Mouse (Mus musculus) spleen, adult 2 months (tissue): ENCODE measurements around the gene Rad9a. TPM values are rescaled to one million over a fixed set of nuclear protein-coding genes. Genes with fewer than 3 reads are reported as not detected.
A peak's percentile ranks its signal among the peaks of the same experiment; 100 is the strongest.

ENCODE experiments used
- DNase-seq, 2 experiments: peaks; one replicate each; pipeline versions ENCODE4 v3.0.0 to v3.0.0-alpha.2; 2012 to 2021; ENCODE audit warnings: low spot score in 2 of 2, low read depth in 1 of 2
- H3K27ac ChIP-seq: fragments of 200-500 bp; 2 replicates; pipeline ENCODE4 v1.5.1; 2012; ENCODE audit warnings: low read length, inconsistent platforms; ENCODE audit not compliant: insufficient read depth
- H3K27me3 ChIP-seq: fragments of 200-500 bp; 2 replicates; pipeline ENCODE4 v1.6.1; 2012; ENCODE audit warnings: mild to moderate bottlenecking, moderate library complexity, low read length, inconsistent platforms; ENCODE audit not compliant: control insufficient read depth, insufficient read depth
- H3K36me3 ChIP-seq: fragments of 200-500 bp; 2 replicates; pipeline ENCODE4 v1.6.1; 2012; ENCODE audit warnings: mild to moderate bottlenecking, low read length, inconsistent platforms; ENCODE audit not compliant: control insufficient read depth, insufficient read depth
- H3K4me1 ChIP-seq: fragments of 200-500 bp; 2 replicates; pipeline ENCODE4 v1.6.1; 2011; ENCODE audit warnings: inconsistent platforms; ENCODE audit not compliant: control insufficient read depth, insufficient read depth, insufficient read length
- H3K4me3 ChIP-seq: fragments of 200-500 bp; 2 replicates; pipeline ENCODE4 v1.5.1; 2011; ENCODE audit warnings: mild to moderate bottlenecking, inconsistent platforms; ENCODE audit not compliant: insufficient read depth, insufficient read length; ENCODE audit errors: extremely low read depth
- CTCF ChIP-seq: fragments of 200-500 bp; IDR thresholded peaks from 2 replicates; pipeline ENCODE4 v1.5.1; 2011; ENCODE audit warnings: mild to moderate bottlenecking, inconsistent platforms; ENCODE audit not compliant: insufficient read depth, insufficient read length, insufficient replicate concordance; ENCODE audit errors: extremely low read depth
- POLR2A ChIP-seq: fragments of 200-500 bp; IDR thresholded peaks from 2 replicates; pipeline ENCODE4 v1.6.1; 2011; ENCODE audit warnings: low read depth, low read length, inconsistent platforms
- WGBS: fragments of 180-500 bp; shearing (Covaris S2); methylation state at CpG from one replicate; pipeline ENCODE4 v1.1.7; 2018; 5-methylcytosine and 5-hydroxymethylcytosine counted together
- polyA plus RNA-seq: library from polyadenylated mRNA; depleted of rRNA; stranded (reverse); fragments of >200 nt; gene quantifications from 2 replicates; pipeline ENCODE4 v1.2.3, GENCODE M21; 2012

The Rad9a gene
- polyA plus RNA-seq, 1 experiment: 53.1 TPM

GRCm38 (mm10) chr19:4175368-4175947 is 26.0 kb downstream of the Rad9a start, which contains the start of gene Carns1:
Gene Carns1 (minus strand): TSS chr19:4175479.
- WGBS: 73% methylated on average over 11 of the region's 11 CpGs

DNA sequence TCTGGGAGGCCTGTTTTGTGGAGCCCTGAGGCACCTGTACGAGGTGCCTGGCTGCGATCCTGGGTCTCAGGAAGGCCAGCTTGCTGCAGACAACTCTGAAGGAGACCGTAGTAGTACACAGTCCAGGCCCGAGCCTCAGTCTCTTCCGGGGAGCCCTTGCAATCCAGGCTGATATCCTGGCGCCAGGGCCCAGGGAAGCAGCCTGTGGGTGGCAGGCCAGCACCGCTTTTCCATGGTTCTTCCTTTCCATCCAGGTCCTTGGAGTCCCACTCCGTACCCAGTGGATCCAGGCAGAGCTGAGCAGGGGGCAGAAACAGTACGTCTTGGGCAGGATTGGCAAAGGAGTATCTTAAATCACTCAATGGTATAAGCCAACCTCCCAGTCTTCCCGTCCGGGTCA is 28.5 kb downstream of the Rad9a start:
- H3K27me3 ChIP-seq: no peaks in the 10 kb centered on the region
- TF ChIP-seq POLR2A (no peak), CTCF (no peak)
- no peak for DNase-seq
- H3K4me3 ChIP-seq: no peak overlapping the region
- no peak overlapping the region for H3K27ac ChIP-seq
- no peaks in the 10 kb centered on the region; the same call in 1 of the 2 replicates for H3K36me3 ChIP-seq
- peaks cover 27% of the 10 kb centered on the region for H3K4me1 ChIP-seq
- WGBS: 89% methylated on average over 11 of the region's 11 CpGs

More at GRCm38 (mm10) chr19:4175368-4175947, 26.0 kb downstream of the Rad9a start, which contains the start of gene Carns1:
- H3K27me3 ChIP-seq: no peaks in the 10 kb centered on the region
- TF ChIP-seq POLR2A (no peak), CTCF (no peak)
- DNase-seq: no peak
- peaks cover 19% of the 10 kb centered on the region; the same call in 1 of the 2 replicates for H3K4me1 ChIP-seq
- peaks cover 7% of the 10 kb centered on the region for H3K36me3 ChIP-seq
- H3K27ac ChIP-seq: no peak within 1 kb of the TSS
- no peak within 1 kb of the TSS for H3K4me3 ChIP-seq

DNA sequence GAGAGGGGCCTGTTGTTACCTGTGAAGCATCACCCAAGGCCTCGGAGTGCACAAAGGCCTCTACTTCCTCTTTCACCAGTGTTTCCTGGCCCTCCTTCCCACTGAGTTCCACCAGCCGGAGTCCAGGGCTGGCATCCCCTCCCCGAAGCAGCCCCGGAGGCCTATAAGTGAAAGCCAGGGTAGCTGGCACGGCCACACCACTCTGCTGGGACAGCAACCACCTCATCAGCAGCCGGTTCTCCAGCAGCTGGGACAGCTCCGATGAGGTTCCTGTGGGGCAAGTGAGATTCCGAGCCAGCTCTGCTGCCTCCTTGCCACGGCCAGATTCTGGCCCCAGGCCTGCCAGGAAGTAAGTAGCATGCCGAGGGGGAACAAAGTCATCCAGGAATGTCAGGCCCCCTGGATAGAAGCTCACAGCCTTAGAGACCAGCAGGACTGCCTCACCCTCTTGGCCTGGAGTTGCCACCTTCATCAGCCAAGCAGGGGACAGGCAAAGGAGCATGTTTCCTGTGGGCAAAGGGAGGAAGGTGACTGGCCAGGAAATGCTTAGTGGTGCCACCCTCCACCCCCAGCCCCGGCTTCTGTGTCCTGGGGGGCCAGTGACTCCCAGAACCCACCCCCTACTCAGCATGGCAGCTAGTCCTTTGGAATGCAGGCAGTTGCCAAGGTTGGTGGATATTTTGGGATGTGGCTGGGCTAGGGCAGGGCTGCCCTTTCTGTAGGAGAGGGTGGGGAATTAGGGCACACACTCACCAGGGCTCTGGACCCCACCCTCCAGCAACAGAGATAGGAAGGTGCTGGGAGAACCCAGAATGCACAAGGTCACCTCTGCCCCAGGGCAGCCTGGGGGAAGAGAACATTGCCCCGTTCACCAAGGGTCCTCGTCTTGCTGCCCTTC is 29.8 kb downstream of the Rad9a start:
- Histone ChIP-seq H3K4me3 (no peak overlapping the region), H3K27me3 (no peaks in the 10 kb centered on the region), H3K4me1 (peaks cover 27% of the 10 kb centered on the region), H3K36me3 (no peaks in the 10 kb centered on the region; the same call in 1 of the 2 replicates), H3K27ac (peak overlapping the region; percentile 65)
- 31% methylated on average over 13 of the region's 13 CpGs for WGBS
- DNase-seq: no peak
- no peak for TF ChIP-seq POLR2A
- TF ChIP-seq CTCF: no peak

DNA sequence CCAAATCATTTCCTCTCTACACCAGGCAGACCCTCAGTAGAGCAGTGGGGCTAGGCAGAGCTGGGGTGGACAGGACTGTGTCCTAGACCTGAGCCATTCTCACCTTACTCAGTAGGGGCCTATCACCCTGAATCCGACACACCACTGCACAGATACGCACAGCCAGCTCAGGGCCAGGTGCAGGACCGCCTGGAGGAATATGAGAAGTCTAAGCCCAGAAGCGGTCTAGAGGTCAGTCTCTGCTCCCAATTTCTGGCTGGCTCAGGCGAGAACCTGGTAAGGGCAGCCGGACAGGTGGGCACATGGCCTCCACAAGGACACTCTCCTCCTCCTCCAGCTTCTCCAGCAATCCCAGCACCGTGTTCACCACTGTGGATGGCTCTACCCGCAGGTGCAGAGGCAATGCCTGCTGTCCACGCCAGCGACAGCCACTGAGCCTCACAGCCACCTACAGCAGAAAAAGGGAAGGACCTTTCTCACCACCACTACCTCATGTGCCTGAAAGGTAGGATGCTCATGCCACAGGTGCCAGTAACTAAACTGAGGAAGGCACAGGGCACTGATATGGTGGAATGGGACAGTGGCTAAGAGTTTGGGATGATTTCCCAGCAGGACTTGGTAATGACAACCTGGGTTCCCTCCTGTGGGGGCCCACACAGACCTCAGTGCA is 30.6 kb downstream of the Rad9a start:
- Histone ChIP-seq H3K4me3 (no peak overlapping the region), H3K27ac (peak overlapping the region; percentile 65), H3K27me3 (no peaks in the 10 kb centered on the region), H3K4me1 (peaks cover 27% of the 10 kb centered on the region), H3K36me3 (no peaks in the 10 kb centered on the region)
- TF ChIP-seq CTCF (no peak), POLR2A (no peak)
- WGBS: 77% methylated on average over 10 of the region's 10 CpGs
- DNase-seq: no peak

DNA sequence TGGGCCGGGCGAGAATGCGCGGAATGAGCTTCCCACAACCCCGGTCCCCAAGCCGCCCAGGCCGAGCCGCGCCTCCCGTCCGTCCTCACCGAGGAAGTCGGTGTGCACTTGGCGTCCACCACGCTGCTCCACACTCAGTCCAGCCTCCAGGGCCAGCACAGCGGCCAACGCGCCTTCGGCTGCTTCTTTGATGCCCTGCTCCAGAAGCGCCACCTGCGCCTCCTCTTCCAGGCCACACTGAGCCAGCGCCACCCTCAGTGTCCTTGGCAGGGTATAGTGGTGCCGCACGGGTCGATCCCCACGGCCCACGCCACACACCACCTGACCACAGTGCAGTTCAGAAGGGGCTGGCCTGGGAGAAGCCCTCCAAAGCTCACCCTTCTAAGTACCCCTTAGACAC is 31.7 kb downstream of the Rad9a start:
- peak overlapping the region; percentile 57 for H3K4me3 ChIP-seq
- H3K27ac ChIP-seq: peak overlapping the region; percentile 91
- no peaks in the 10 kb centered on the region for H3K27me3 ChIP-seq
- no peaks in the 10 kb centered on the region for H3K36me3 ChIP-seq
- 7% methylated on average over 27 of the region's 27 CpGs for WGBS
- peaks cover 27% of the 10 kb centered on the region for H3K4me1 ChIP-seq
- no peak for DNase-seq
- no peak for TF ChIP-seq POLR2A
- TF ChIP-seq CTCF: no peak

GRCm38 (mm10) chr19:4169378-4169784 is 32.1 kb downstream of the Rad9a start:
- H3K4me1 ChIP-seq: peaks cover 27% of the 10 kb centered on the region
- WGBS: 1% methylated on average over 43 of the region's 43 CpGs

More at GRCm38 (mm10) chr19:4169378-4169784, 32.1 kb downstream of the Rad9a start:
- TF ChIP-seq POLR2A (peak; percentile 93), CTCF (peak; percentile 81)
- H3K27me3 ChIP-seq: no peaks in the 10 kb centered on the region
- H3K36me3 ChIP-seq: no peaks in the 10 kb centered on the region
- DNase-seq: peak; percentile 95 to 99
- H3K27ac ChIP-seq: peak overlapping the region; percentile 91
- H3K4me3 ChIP-seq: peak overlapping the region; percentile 57
